Mouse (Mus musculus) forebrain, embryonic 12.5 days (tissue): ENCODE data around the gene Kdm2a. TPM values are rescaled to one million over a fixed set of nuclear protein-coding genes. Genes with fewer than 3 reads are reported as not detected.

Source experiments
- ATAC-seq: fragments of 200-750 bp; cut with Nextera tagmentation; 2 replicates; pipeline ENCODE4 v1.8.0; 2017; ENCODE audit warnings: moderate TSS enrichment; ENCODE audit not compliant: low FRiP score
- H3K27ac ChIP-seq: fragments of 300-500 bp; sonication (generic); 2 replicates; pipeline ENCODE4 v1.5.1; 2016; ENCODE audit warnings: mild to moderate bottlenecking
- H3K27me3 ChIP-seq: fragments of 300-500 bp; sonication (generic); 2 replicates; pipeline ENCODE4 v1.6.1; 2016; ENCODE audit warnings: mild to moderate bottlenecking
- H3K36me3 ChIP-seq: fragments of 300-500 bp; sonication (generic); replicated peaks from 2 replicates; pipeline ENCODE4 v1.6.1; 2016; ENCODE audit warnings: mild to moderate bottlenecking
- H3K4me1 ChIP-seq: fragments of 300-500 bp; sonication (generic); 2 replicates; pipeline ENCODE4 v1.6.1; 2016
- H3K4me2 ChIP-seq: fragments of 300-500 bp; sonication (generic); 2 replicates; pipeline ENCODE4 v1.6.1; 2016; ENCODE audit warnings: mild to moderate bottlenecking, moderate library complexity
- H3K4me3 ChIP-seq: fragments of 300-500 bp; sonication (generic); replicated peaks from 2 replicates; pipeline ENCODE4 v1.5.1; 2016; ENCODE audit warnings: mild to moderate bottlenecking
- H3K9ac ChIP-seq: fragments of 300-500 bp; sonication (generic); 2 replicates; pipeline ENCODE4 v1.6.1; 2016; ENCODE audit warnings: mild to moderate bottlenecking
- H3K9me3 ChIP-seq: fragments of 300-500 bp; sonication (generic); 2 replicates; pipeline ENCODE4 v1.6.1; 2016
- WGBS: fragments of 180-500 bp; shearing (Covaris S2); methylation state at CpG from one replicate; pipeline ENCODE4 v1.1.7; 2016; 5-methylcytosine and 5-hydroxymethylcytosine counted together
- polyA plus RNA-seq: library from polyadenylated mRNA; unstranded; fragments of >200 nt; fragmentation: Nextera tagmentation; extraction: Ambion mirVana; gene quantifications from 2 replicates; pipeline ENCODE4 v1.2.1, GENCODE M21; 2016

Gene Kdm2a
- polyA plus RNA-seq, 1 experiment from 2014 or later, result 57.2 TPM

- peaks cover 13% of the 10 kb centered on the region for H3K4me1 ChIP-seq
- no peak overlapping the region for H3K27ac ChIP-seq
- no peak for ATAC-seq
- H3K4me3 ChIP-seq, result no peak overlapping the region
- H3K9ac ChIP-seq, result no peak overlapping the region
- H3K36me3 ChIP-seq, result no peaks in the 10 kb centered on the region
- H3K4me2 ChIP-seq, result no peak overlapping the region
- peaks cover 25% of the 10 kb centered on the region for H3K27me3 ChIP-seq
- H3K9me3 ChIP-seq, result no peaks in the 10 kb centered on the region
- 94% methylated on average over 1 of the region's 1 CpGs for WGBS
These were observed 36.9 kb upstream of the Kdm2a start for GRCm38 (mm10) chr19:4434999-4435398.

GRCm38 (mm10) chr19:4433756-4434155 is 35.7 kb upstream of the Kdm2a start:
- Histone ChIP-seq H3K27me3 (peaks cover 13% of the 10 kb centered on the region), H3K9ac (no peak overlapping the region), H3K27ac (no peak overlapping the region), H3K9me3 (no peaks in the 10 kb centered on the region), H3K36me3 (no peaks in the 10 kb centered on the region), H3K4me3 (no peak overlapping the region), H3K4me2 (no peak overlapping the region), H3K4me1 (0 out of 2 replicates have a peak, but pooled peaks cover under 1% of the 10 kb centered on the region)
- 85% methylated on average over 1 of the region's 1 CpGs for WGBS
- no peak for ATAC-seq

- WGBS, result 90% methylated on average over 4 of the region's 4 CpGs
- no peak overlapping the region for H3K9ac ChIP-seq
- H3K36me3 ChIP-seq, result no peaks in the 10 kb centered on the region
These were observed 32.1 kb upstream of the Kdm2a start for GRCm38 (mm10) chr19:4430091-4430620.

DNA sequence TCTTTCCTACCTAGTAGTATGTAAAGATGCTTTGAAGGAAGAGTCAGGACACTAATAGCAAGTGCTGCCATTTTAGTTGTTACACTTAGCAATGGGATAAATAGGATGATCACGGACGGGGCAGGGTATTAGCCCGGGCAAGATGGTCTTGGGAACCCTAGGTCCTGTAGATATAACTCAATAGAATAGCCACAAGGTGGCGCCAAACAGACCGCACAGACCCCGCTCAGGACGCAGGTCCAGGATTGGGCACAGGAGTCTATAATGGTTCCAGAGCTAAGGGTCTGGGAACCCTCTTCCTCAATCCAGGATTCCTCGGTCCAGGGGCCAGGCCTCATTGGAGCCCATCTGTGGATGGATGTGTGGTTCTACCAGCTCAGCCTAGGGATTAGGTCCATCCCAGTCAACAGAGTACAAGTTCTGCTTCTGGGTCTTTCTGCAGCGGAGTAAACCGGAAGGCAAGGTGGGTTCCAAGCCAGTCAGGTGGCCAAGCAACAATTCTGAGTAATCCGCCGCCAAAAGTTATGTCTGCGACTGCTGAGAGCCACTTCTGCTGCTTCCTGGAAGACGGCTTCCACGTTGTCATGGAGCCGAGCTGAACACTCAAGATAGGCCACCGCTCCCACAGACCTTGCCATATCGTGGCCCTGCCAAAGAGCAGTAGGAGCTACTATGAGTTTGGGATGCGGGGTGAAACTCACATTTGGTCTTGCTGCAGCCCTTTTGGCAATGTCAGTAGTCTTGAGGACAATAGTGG is 27.7 kb upstream of the Kdm2a start:
- no peak overlapping the region for H3K27ac ChIP-seq
- 75% methylated on average over 19 of the region's 19 CpGs for WGBS

More at GRCm38 (mm10) chr19:4430091-4430620, 32.1 kb upstream of the Kdm2a start:
- Histone ChIP-seq H3K4me1 (no peaks in the 10 kb centered on the region), H3K27me3 (no peaks in the 10 kb centered on the region), H3K27ac (no peak overlapping the region), H3K4me3 (no peak overlapping the region), H3K4me2 (no peak overlapping the region), H3K9me3 (no peaks in the 10 kb centered on the region)
- no peak for ATAC-seq

DNA sequence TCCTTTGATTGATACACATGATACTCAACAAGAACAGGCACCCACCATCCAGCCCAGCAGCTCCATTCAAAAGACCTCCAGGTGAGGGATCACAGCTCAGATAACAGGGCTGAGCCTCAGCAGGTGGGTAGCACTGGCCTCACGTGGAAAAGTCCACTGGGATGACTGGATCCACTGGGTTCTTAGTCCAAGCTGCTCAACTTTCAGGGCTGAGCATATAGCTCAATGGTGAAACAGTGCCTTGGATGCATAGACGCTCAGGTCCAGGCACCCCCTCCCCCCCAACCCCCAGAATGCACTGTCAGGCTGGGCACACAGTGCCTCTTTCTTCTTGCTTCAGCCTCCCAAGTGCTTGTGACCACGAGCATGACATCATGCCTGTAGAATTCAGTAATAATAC is 24.9 kb upstream of the Kdm2a start:
- H3K36me3 ChIP-seq, result no peaks in the 10 kb centered on the region
- no peak overlapping the region for H3K4me2 ChIP-seq
- no peaks in the 10 kb centered on the region for H3K9me3 ChIP-seq
- no peak overlapping the region for H3K9ac ChIP-seq
- H3K27me3 ChIP-seq, result no peaks in the 10 kb centered on the region
- WGBS, result 77% methylated on average over 3 of the region's 3 CpGs
- H3K4me3 ChIP-seq, result no peak overlapping the region
- no peak overlapping the region for H3K27ac ChIP-seq
- ATAC-seq, result no peak
- H3K4me1 ChIP-seq, result no peaks in the 10 kb centered on the region

More for the DNA sequence above, 27.7 kb upstream of the Kdm2a start:
- Histone ChIP-seq H3K4me3 (no peak overlapping the region), H3K36me3 (no peaks in the 10 kb centered on the region), H3K4me2 (no peak overlapping the region), H3K4me1 (no peaks in the 10 kb centered on the region), H3K9ac (no peak overlapping the region), H3K9me3 (no peaks in the 10 kb centered on the region), H3K27me3 (no peaks in the 10 kb centered on the region)
- no peak for ATAC-seq

- Histone ChIP-seq H3K9ac (no peak overlapping the region), H3K4me3 (no peak overlapping the region), H3K27me3 (no peaks in the 10 kb centered on the region), H3K27ac (no peak overlapping the region), H3K4me1 (no peaks in the 10 kb centered on the region), H3K36me3 (no peaks in the 10 kb centered on the region), H3K4me2 (no peak overlapping the region), H3K9me3 (no peaks in the 10 kb centered on the region)
- 91% methylated on average over 3 of the region's 3 CpGs for WGBS
- ATAC-seq, result no peak
These were observed 24.5 kb upstream of the Kdm2a start for GRCm38 (mm10) chr19:4422581-4422980.

DNA sequence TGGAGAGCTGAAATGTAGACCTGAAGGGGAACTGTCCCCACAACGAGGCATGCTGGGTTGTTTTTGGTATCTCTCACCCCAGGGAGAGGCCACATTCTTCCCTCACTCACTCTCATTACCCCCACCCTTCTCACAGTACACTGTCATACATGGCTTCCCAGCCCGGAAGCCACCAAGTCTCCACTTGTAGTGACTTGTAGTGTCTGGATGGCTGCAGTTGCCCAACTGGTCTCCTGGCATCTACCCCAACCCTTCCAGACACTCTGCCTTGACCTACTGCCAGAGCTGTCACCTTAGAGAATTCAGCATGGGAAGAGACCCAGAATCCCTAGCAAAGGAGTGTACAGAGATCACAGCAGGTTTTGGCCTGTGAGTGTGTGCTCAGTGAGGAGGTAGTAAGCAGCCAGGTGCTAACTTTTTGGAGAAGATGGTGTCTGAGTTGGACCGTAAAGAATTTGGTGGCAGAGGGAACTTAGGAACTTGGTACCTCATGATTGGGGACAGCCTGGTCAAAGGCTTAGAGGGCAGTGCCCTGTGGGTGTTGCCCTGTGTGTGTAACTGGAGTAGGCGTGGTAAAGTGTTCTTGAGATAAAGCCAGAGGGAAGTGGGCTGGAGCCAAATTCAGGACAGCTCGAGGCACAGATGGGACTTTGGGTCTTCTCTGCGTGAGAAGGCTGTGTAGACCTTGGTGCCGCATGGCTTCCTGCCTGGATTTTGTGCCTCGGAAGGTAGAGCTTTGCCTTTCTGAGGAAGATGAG is 22.2 kb upstream of the Kdm2a start:
- no peaks in the 10 kb centered on the region for H3K36me3 ChIP-seq
- H3K4me3 ChIP-seq, result no peak overlapping the region
- H3K27ac ChIP-seq, result no peak overlapping the region
- H3K9me3 ChIP-seq, result no peaks in the 10 kb centered on the region
- H3K9ac ChIP-seq, result no peak overlapping the region
- H3K4me2 ChIP-seq, result no peak overlapping the region
- no peaks in the 10 kb centered on the region for H3K4me1 ChIP-seq
- H3K27me3 ChIP-seq, result no peaks in the 10 kb centered on the region
- 89% methylated on average over 8 of the region's 8 CpGs for WGBS
- no peak for ATAC-seq

DNA sequence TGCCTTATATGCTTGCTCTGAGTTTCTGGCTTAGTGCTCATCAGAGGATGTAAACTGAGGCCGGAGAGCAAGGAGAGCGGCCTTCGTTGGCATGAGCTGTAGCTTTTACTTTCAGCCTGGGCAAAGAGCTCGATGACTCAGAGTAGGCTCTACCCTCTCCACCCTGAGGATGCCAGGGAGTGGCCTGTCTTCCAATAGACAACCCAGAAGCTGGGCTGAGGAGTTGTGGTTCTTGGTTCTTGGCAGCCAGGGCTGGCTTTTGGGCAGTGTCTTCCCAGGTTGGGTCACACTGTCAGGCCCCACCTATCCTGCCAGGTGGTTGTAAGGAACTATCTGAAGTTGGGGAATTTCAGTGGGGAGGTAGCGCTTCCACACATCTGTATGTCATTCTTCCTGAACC is 21.6 kb upstream of the Kdm2a start:
- ATAC-seq, result no peak
- no peak overlapping the region for H3K27ac ChIP-seq
- H3K36me3 ChIP-seq, result no peaks in the 10 kb centered on the region
- WGBS, result 96% methylated on average over 5 of the region's 5 CpGs
- no peaks in the 10 kb centered on the region for H3K27me3 ChIP-seq
- H3K9me3 ChIP-seq, result no peaks in the 10 kb centered on the region
- H3K4me2 ChIP-seq, result no peak overlapping the region
- H3K4me1 ChIP-seq, result no peaks in the 10 kb centered on the region
- H3K4me3 ChIP-seq, result no peak overlapping the region
- H3K9ac ChIP-seq, result no peak overlapping the region

DNA sequence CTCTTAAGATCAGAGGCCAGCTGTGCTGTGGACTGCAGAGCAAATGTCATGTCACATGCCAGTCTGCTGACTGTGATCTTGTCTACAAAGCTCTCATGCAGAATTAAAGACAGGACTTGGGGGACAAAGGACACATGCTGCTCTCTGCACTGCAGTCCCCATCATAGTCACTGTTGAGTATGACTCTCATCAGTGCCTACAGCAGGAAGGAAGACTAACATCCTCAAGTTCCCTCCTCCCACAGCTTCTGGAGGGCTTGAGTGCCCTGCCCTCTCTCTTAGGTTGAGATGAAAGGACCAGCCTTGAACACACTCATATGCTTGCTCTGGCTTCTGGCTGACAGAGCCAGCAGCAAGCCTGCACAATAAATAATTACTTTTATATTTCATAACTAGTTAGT is 19.6 kb upstream of the Kdm2a start:
- ATAC-seq, result no peak
- Histone ChIP-seq H3K9me3 (no peaks in the 10 kb centered on the region), H3K4me2 (no peak overlapping the region)

GRCm38 (mm10) chr19:4417183-4417582 is 19.1 kb upstream of the Kdm2a start:
- no peak for ATAC-seq
- no peaks in the 10 kb centered on the region for H3K36me3 ChIP-seq
- 0% methylated on average over 1 of the region's 1 CpGs for WGBS

More for the DNA sequence above, 19.6 kb upstream of the Kdm2a start:
- no peaks in the 10 kb centered on the region for H3K27me3 ChIP-seq
- H3K27ac ChIP-seq, result no peak overlapping the region
- H3K9ac ChIP-seq, result no peak overlapping the region
- no peaks in the 10 kb centered on the region for H3K36me3 ChIP-seq
- H3K4me3 ChIP-seq, result no peak overlapping the region
- no peaks in the 10 kb centered on the region for H3K4me1 ChIP-seq

GRCm38 (mm10) chr19:4414631-4415030 is 16.5 kb upstream of the Kdm2a start:
- no peak for ATAC-seq
- H3K4me3 ChIP-seq, result no peak overlapping the region
- no peak overlapping the region for H3K27ac ChIP-seq
- no peak overlapping the region for H3K9ac ChIP-seq
- no peaks in the 10 kb centered on the region for H3K36me3 ChIP-seq
- no peaks in the 10 kb centered on the region for H3K4me1 ChIP-seq
- H3K27me3 ChIP-seq, result no peaks in the 10 kb centered on the region
- H3K9me3 ChIP-seq, result no peaks in the 10 kb centered on the region
- H3K4me2 ChIP-seq, result no peak overlapping the region
- WGBS, result 87% methylated on average over 1 of the region's 1 CpGs

More at GRCm38 (mm10) chr19:4417183-4417582, 19.1 kb upstream of the Kdm2a start:
- H3K4me1 ChIP-seq, result no peaks in the 10 kb centered on the region
- no peaks in the 10 kb centered on the region for H3K9me3 ChIP-seq
- H3K4me3 ChIP-seq, result no peak overlapping the region
- H3K9ac ChIP-seq, result no peak overlapping the region
- H3K4me2 ChIP-seq, result no peak overlapping the region
- no peak overlapping the region for H3K27ac ChIP-seq
- H3K27me3 ChIP-seq, result no peaks in the 10 kb centered on the region

DNA sequence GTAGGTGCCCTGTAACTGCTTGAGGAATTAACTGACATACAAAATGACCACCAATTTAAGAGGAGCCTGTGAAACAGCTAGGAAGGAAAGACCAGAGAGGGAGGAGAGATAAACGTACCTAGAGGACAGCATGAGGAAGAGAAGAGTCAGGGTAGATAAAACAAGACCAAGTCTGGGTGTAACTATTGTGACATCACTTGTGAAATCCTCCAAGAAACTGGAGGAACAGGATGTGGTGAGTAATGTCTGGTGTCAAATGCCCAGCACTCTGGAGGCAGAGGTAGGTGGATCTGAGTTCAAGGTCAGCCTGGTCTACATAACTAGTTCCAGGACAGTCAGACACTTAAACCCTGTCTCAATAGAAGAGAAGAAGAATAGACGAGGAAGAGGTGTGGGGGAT is 11.0 kb upstream of the Kdm2a start:
- Histone ChIP-seq H3K4me2 (no peak overlapping the region), H3K4me1 (no peaks in the 10 kb centered on the region), H3K9ac (no peak overlapping the region), H3K4me3 (no peak overlapping the region), H3K27ac (no peak overlapping the region), H3K27me3 (no peaks in the 10 kb centered on the region; the same call in 1 of the 2 replicates), H3K36me3 (no peaks in the 10 kb centered on the region), H3K9me3 (no peaks in the 10 kb centered on the region)
- ATAC-seq, result no peak
- WGBS, result 68% methylated on average over 2 of the region's 2 CpGs
